Mouse (Mus musculus): Measurements from ENCODE around the gene Aldh1a2. TPM values are rescaled to one million over a fixed set of nuclear protein-coding genes. Genes with fewer than 3 reads are reported as not detected.

Aldh1a2 gene
- polyA plus RNA-seq, 1 experiment, result 0.56 TPM

- DNase-seq (ENCODE audit: low read depth in 1 of 2, low spot score in 2 of 2), result no peak
- H3K4me3 ChIP-seq (ENCODE audit: extremely low read depth, insufficient read depth, insufficient read length), result no peak overlapping the region
- 0 out of 2 replicates have a peak, but pooled peaks cover 1% of the 10 kb centered on the region for H3K27me3 ChIP-seq (ENCODE audit: control insufficient read depth, insufficient read depth, low read length)
- TF ChIP-seq CTCF (IDR thresholded peaks at IDR 0.05; ENCODE audit: extremely low read depth, insufficient read depth, insufficient read length, insufficient replicate concordance) (no peak), POLR2A (IDR thresholded peaks at IDR 0.05; ENCODE audit: low read depth, low read length) (no peak)
- H3K36me3 ChIP-seq (ENCODE audit: control insufficient read depth, insufficient read depth, low read length), result no peaks in the 10 kb centered on the region
- no peaks in the 10 kb centered on the region for H3K4me1 ChIP-seq (ENCODE audit: control insufficient read depth, insufficient read depth, insufficient read length)
- H3K27ac ChIP-seq (ENCODE audit: insufficient read depth, low read length), result no peak overlapping the region
- WGBS, result 51% methylated on average over 6 of the region's 6 CpGs
Measured at GRCm38 (mm10) chr9:71288738-71289137, 73.1 kb downstream of the Aldh1a2 start.

- TF ChIP-seq CTCF (IDR thresholded peaks at IDR 0.05; ENCODE audit: extremely low read depth, insufficient read depth, insufficient read length, insufficient replicate concordance) (no peak), POLR2A (IDR thresholded peaks at IDR 0.05; ENCODE audit: low read depth, low read length) (no peak)
- no peaks in the 10 kb centered on the region for H3K36me3 ChIP-seq (ENCODE audit: control insufficient read depth, insufficient read depth, low read length)
- H3K27ac ChIP-seq (ENCODE audit: insufficient read depth, low read length), result no peak overlapping the region
- DNase-seq (ENCODE audit: low read depth in 1 of 2, low spot score in 2 of 2), result no peak
- 79% methylated on average over 3 of the region's 3 CpGs for WGBS
- H3K4me3 ChIP-seq (ENCODE audit: extremely low read depth, insufficient read depth, insufficient read length), result no peak overlapping the region
- no peaks in the 10 kb centered on the region for H3K4me1 ChIP-seq (ENCODE audit: control insufficient read depth, insufficient read depth, insufficient read length)
- 0 out of 2 replicates have a peak, but pooled peaks cover 1% of the 10 kb centered on the region for H3K27me3 ChIP-seq (ENCODE audit: control insufficient read depth, insufficient read depth, low read length)
Measured at GRCm38 (mm10) chr9:71289810-71290209, 74.2 kb downstream of the Aldh1a2 start.

GRCm38 (mm10) chr9:71290730-71291129 is 75.1 kb downstream of the Aldh1a2 start:
- Histone ChIP-seq H3K27me3 (ENCODE audit: control insufficient read depth, insufficient read depth, low read length) (0 out of 2 replicates have a peak, but pooled peaks cover 1% of the 10 kb centered on the region), H3K27ac (ENCODE audit: insufficient read depth, low read length) (no peak overlapping the region), H3K36me3 (ENCODE audit: control insufficient read depth, insufficient read depth, low read length) (no peaks in the 10 kb centered on the region), H3K4me3 (ENCODE audit: extremely low read depth, insufficient read depth, insufficient read length) (no peak overlapping the region), H3K4me1 (ENCODE audit: control insufficient read depth, insufficient read depth, insufficient read length) (peaks cover 2% of the 10 kb centered on the region; the same call in 1 of the 2 replicates)
- 71% methylated on average over 1 of the region's 1 CpGs for WGBS
- DNase-seq (ENCODE audit: low read depth in 1 of 2, low spot score in 2 of 2), result no peak
- TF ChIP-seq POLR2A (IDR thresholded peaks at IDR 0.05; ENCODE audit: low read depth, low read length) (no peak), CTCF (IDR thresholded peaks at IDR 0.05; ENCODE audit: extremely low read depth, insufficient read depth, insufficient read length, insufficient replicate concordance) (no peak)

GRCm38 (mm10) chr9:71295501-71295900 is 79.9 kb downstream of the Aldh1a2 start:
- Histone ChIP-seq H3K27me3 (ENCODE audit: control insufficient read depth, insufficient read depth, low read length) (no peaks in the 10 kb centered on the region), H3K36me3 (ENCODE audit: control insufficient read depth, insufficient read depth, low read length) (no peaks in the 10 kb centered on the region), H3K4me1 (ENCODE audit: control insufficient read depth, insufficient read depth, insufficient read length) (peaks cover 2% of the 10 kb centered on the region; the same call in 1 of the 2 replicates), H3K4me3 (ENCODE audit: extremely low read depth, insufficient read depth, insufficient read length) (no peak overlapping the region), H3K27ac (ENCODE audit: insufficient read depth, low read length) (no peak overlapping the region)
- 57% methylated on average over 8 of the region's 8 CpGs for WGBS
- no peak for DNase-seq (ENCODE audit: low read depth in 1 of 2, low spot score in 2 of 2)
- no peak for TF ChIP-seq POLR2A (IDR thresholded peaks at IDR 0.05; ENCODE audit: low read depth, low read length)
- TF ChIP-seq CTCF (IDR thresholded peaks at IDR 0.05; ENCODE audit: extremely low read depth, insufficient read depth, insufficient read length, insufficient replicate concordance), result no peak

GRCm38 (mm10) chr9:71303594-71303993 is 88.0 kb downstream of the Aldh1a2 start:
- no peak overlapping the region for H3K27ac ChIP-seq (ENCODE audit: insufficient read depth, low read length)
- TF ChIP-seq CTCF (IDR thresholded peaks at IDR 0.05; ENCODE audit: extremely low read depth, insufficient read depth, insufficient read length, insufficient replicate concordance) (no peak), POLR2A (IDR thresholded peaks at IDR 0.05; ENCODE audit: low read depth, low read length) (no peak)
- H3K36me3 ChIP-seq (ENCODE audit: control insufficient read depth, insufficient read depth, low read length), result no peaks in the 10 kb centered on the region
- no peak for DNase-seq (ENCODE audit: low read depth in 1 of 2, low spot score in 2 of 2)
- WGBS, result 56% methylated on average over 2 of the region's 2 CpGs
- no peaks in the 10 kb centered on the region for H3K27me3 ChIP-seq (ENCODE audit: control insufficient read depth, insufficient read depth, low read length)
- H3K4me1 ChIP-seq (ENCODE audit: control insufficient read depth, insufficient read depth, insufficient read length), result no peaks in the 10 kb centered on the region
- no peak overlapping the region for H3K4me3 ChIP-seq (ENCODE audit: extremely low read depth, insufficient read depth, insufficient read length)

- no peak overlapping the region for H3K27ac ChIP-seq (ENCODE audit: insufficient read depth, low read length)
- TF ChIP-seq CTCF (IDR thresholded peaks at IDR 0.05; ENCODE audit: extremely low read depth, insufficient read depth, insufficient read length, insufficient replicate concordance), result no peak
- no peak for TF ChIP-seq POLR2A (IDR thresholded peaks at IDR 0.05; ENCODE audit: low read depth, low read length)
- H3K27me3 ChIP-seq (ENCODE audit: control insufficient read depth, insufficient read depth, low read length), result no peaks in the 10 kb centered on the region
- no peaks in the 10 kb centered on the region for H3K36me3 ChIP-seq (ENCODE audit: control insufficient read depth, insufficient read depth, low read length)
- H3K4me1 ChIP-seq (ENCODE audit: control insufficient read depth, insufficient read depth, insufficient read length), result no peaks in the 10 kb centered on the region
- no peak for DNase-seq (ENCODE audit: low read depth in 1 of 2, low spot score in 2 of 2)
- 90% methylated on average over 9 of the region's 9 CpGs for WGBS
- H3K4me3 ChIP-seq (ENCODE audit: extremely low read depth, insufficient read depth, insufficient read length), result no peak overlapping the region
Measured at GRCm38 (mm10) chr9:71307106-71307789, 91.7 kb downstream of the Aldh1a2 start.

GRCm38 (mm10) chr9:71315960-71316359 is 100.4 kb downstream of the Aldh1a2 start:
- Histone ChIP-seq H3K4me3 (ENCODE audit: extremely low read depth, insufficient read depth, insufficient read length) (no peak overlapping the region), H3K27me3 (ENCODE audit: control insufficient read depth, insufficient read depth, low read length) (no peaks in the 10 kb centered on the region), H3K36me3 (ENCODE audit: control insufficient read depth, insufficient read depth, low read length) (no peaks in the 10 kb centered on the region), H3K27ac (ENCODE audit: insufficient read depth, low read length) (no peak overlapping the region), H3K4me1 (ENCODE audit: control insufficient read depth, insufficient read depth, insufficient read length) (no peaks in the 10 kb centered on the region)
- 81% methylated on average over 3 of the region's 3 CpGs for WGBS
- TF ChIP-seq CTCF (IDR thresholded peaks at IDR 0.05; ENCODE audit: extremely low read depth, insufficient read depth, insufficient read length, insufficient replicate concordance), result no peak
- no peak for TF ChIP-seq POLR2A (IDR thresholded peaks at IDR 0.05; ENCODE audit: low read depth, low read length)
- DNase-seq (ENCODE audit: low read depth in 1 of 2, low spot score in 2 of 2), result no peak
